Mouse (Mus musculus): ENCODE data around the gene Bbs7. TPM values are rescaled to one million over a fixed set of nuclear protein-coding genes. Genes with fewer than 3 reads are reported as not detected.
A peak's percentile ranks its signal among the peaks of the same experiment; 100 is the strongest.

The Bbs7 gene
- total and polyA plus RNA-seq, 3 experiments = 2.0 to 16.5 (median 12.2) TPM

GRCm38 (mm10) chr3:36557601-36558000, 55.7 kb downstream of the Bbs7 start:
- peaks cover 74% of the 10 kb centered on the region for H3K36me3 ChIP-seq (replicated peaks)

DNA sequence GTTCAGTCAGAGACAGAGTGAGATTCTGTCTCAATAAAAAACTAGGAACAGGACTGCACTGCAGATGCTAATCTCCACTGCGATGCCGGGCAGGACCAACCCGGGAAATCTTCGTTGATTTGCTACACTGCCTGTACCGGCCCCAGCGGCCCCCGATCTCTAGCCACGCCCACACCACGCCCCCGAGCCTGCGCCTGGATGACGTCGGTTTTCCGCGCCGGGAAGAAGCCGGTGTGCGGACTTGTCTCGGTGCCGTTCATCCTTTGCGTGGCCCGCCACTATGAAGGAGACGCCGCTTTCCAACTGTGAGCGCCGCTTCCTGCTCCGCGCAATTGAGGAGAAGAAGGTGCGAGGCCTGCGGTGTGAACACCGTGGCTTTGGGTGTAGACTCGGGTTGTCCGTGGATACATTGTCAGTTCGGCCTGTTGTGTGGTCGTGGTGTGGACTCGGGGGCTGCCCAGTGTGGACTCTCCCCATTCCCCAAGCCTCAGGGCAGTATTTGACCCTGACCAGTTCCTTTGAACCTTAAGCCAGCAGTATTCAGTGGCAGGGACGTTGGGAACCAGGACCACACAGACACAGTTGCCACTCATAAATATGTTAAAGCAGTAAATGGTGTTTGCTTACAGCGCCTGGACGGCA, 60.8 kb downstream of the Bbs7 start, which contains the start of gene Exosc9:
Gene Exosc9 (plus strand): TSS at position 201 of the 642 bp plus-strand sequence.
- peak within 1 kb of the TSS; percentile 89 for H3K4me3 ChIP-seq (ENCODE audit: low read depth, low read length)
- TF ChIP-seq GATA2 (IDR thresholded peaks at IDR 0.05; ENCODE audit: borderline replicate concordance, low read depth, low read length) = no peak
- no peak for TF ChIP-seq CTCF (IDR thresholded peaks at IDR 0.05; ENCODE audit: low read depth, low read length)
- TF ChIP-seq POLR2AphosphoS5 (IDR thresholded peaks at IDR 0.05; ENCODE audit: insufficient replicate concordance, low read depth, low read length) = no peak
- TF ChIP-seq TAL1 (conservative IDR thresholded peaks at IDR 0.05; ENCODE audit: low read depth, low read length) = no peak
- no peak for TF ChIP-seq GATA1 (IDR thresholded peaks at IDR 0.05; ENCODE audit: borderline replicate concordance, low read length)
- H3K9me3 ChIP-seq (replicated peaks) = no peaks in the 10 kb centered on the region
- peak; percentile 64 for ATAC-seq (ENCODE audit: extremely low read depth, insufficient number of reproducible peaks, low FRiP score, poor library complexity, severe bottlenecking)
- H3K27me3 ChIP-seq (ENCODE audit: insufficient read depth, low read length) = no peaks in the 10 kb centered on the region; the same call in 1 of the 2 replicates
- peaks cover 35% of the 10 kb centered on the region for H3K36me3 ChIP-seq (replicated peaks)
- peaks cover 14% of the 10 kb centered on the region for H3K4me1 ChIP-seq (ENCODE audit: insufficient read depth, low read depth, low read length)
- peak; percentile 75 for DNase-seq (ENCODE audit: low spot score)

More at GRCm38 (mm10) chr3:36557601-36558000, 55.7 kb downstream of the Bbs7 start:
- no peaks in the 10 kb centered on the region for H3K9me3 ChIP-seq (replicated peaks)
- DNase-seq (ENCODE audit: low spot score) = no peak
- no peak overlapping the region for H3K4me3 ChIP-seq (ENCODE audit: low read depth, low read length)
- no peak for ATAC-seq (ENCODE audit: extremely low read depth, insufficient number of reproducible peaks, low FRiP score, poor library complexity, severe bottlenecking)
- TF ChIP-seq TAL1 (conservative IDR thresholded peaks at IDR 0.05; ENCODE audit: low read depth, low read length) (no peak), POLR2AphosphoS5 (IDR thresholded peaks at IDR 0.05; ENCODE audit: insufficient replicate concordance, low read depth, low read length) (no peak), GATA1 (IDR thresholded peaks at IDR 0.05; ENCODE audit: borderline replicate concordance, low read length) (no peak), CTCF (IDR thresholded peaks at IDR 0.05; ENCODE audit: low read depth, low read length) (no peak), GATA2 (IDR thresholded peaks at IDR 0.05; ENCODE audit: borderline replicate concordance, low read depth, low read length) (no peak)
- H3K27me3 ChIP-seq (ENCODE audit: insufficient read depth, low read length) = no peaks in the 10 kb centered on the region
- peaks cover 9% of the 10 kb centered on the region for H3K4me1 ChIP-seq (ENCODE audit: insufficient read depth, low read depth, low read length)

GRCm38 (mm10) chr3:36551851-36552384, 61.4 kb downstream of the Bbs7 start:
- peaks cover 14% of the 10 kb centered on the region for H3K4me1 ChIP-seq (ENCODE audit: insufficient read depth, low read depth, low read length)
- ATAC-seq (ENCODE audit: extremely low read depth, insufficient number of reproducible peaks, low FRiP score, poor library complexity, severe bottlenecking) (no peak), DNase-seq (ENCODE audit: low spot score) (no peak)
- peak overlapping the region; percentile 89 for H3K4me3 ChIP-seq (ENCODE audit: low read depth, low read length)
- no peaks in the 10 kb centered on the region; the same call in 1 of the 2 replicates for H3K27me3 ChIP-seq (ENCODE audit: insufficient read depth, low read length)
- H3K9me3 ChIP-seq (replicated peaks) = no peaks in the 10 kb centered on the region
- no peak for TF ChIP-seq GATA1 (IDR thresholded peaks at IDR 0.05; ENCODE audit: borderline replicate concordance, low read length)
- no peak for TF ChIP-seq TAL1 (conservative IDR thresholded peaks at IDR 0.05; ENCODE audit: low read depth, low read length)
- TF ChIP-seq CTCF (IDR thresholded peaks at IDR 0.05; ENCODE audit: low read depth, low read length) = no peak
- no peak for TF ChIP-seq GATA2 (IDR thresholded peaks at IDR 0.05; ENCODE audit: borderline replicate concordance, low read depth, low read length)
- TF ChIP-seq POLR2AphosphoS5 (IDR thresholded peaks at IDR 0.05; ENCODE audit: insufficient replicate concordance, low read depth, low read length) = no peak
- peaks cover 30% of the 10 kb centered on the region for H3K36me3 ChIP-seq (replicated peaks)

- H3K4me1 ChIP-seq (ENCODE audit: insufficient read depth, low read depth, low read length) = peaks cover 14% of the 10 kb centered on the region
- no peak for DNase-seq (ENCODE audit: low spot score)
- peaks cover 25% of the 10 kb centered on the region for H3K36me3 ChIP-seq (replicated peaks)
- no peak overlapping the region for H3K4me3 ChIP-seq (ENCODE audit: low read depth, low read length)
- no peaks in the 10 kb centered on the region; the same call in 1 of the 2 replicates for H3K27me3 ChIP-seq (ENCODE audit: insufficient read depth, low read length)
- TF ChIP-seq CTCF (IDR thresholded peaks at IDR 0.05; ENCODE audit: low read depth, low read length) = no peak
- no peak for TF ChIP-seq GATA2 (IDR thresholded peaks at IDR 0.05; ENCODE audit: borderline replicate concordance, low read depth, low read length)
- H3K9me3 ChIP-seq (replicated peaks) = no peaks in the 10 kb centered on the region
- no peak for ATAC-seq (ENCODE audit: extremely low read depth, insufficient number of reproducible peaks, low FRiP score, poor library complexity, severe bottlenecking)
Observed at GRCm38 (mm10) chr3:36551343-36551742, 61.9 kb downstream of the Bbs7 start.

GRCm38 (mm10) chr3:36544961-36545360, 68.3 kb downstream of the Bbs7 start:
- DNase-seq (ENCODE audit: low spot score) (no peak), ATAC-seq (ENCODE audit: extremely low read depth, insufficient number of reproducible peaks, low FRiP score, poor library complexity, severe bottlenecking) (no peak)
- TF ChIP-seq POLR2AphosphoS5 (IDR thresholded peaks at IDR 0.05; ENCODE audit: insufficient replicate concordance, low read depth, low read length) (no peak), GATA1 (IDR thresholded peaks at IDR 0.05; ENCODE audit: borderline replicate concordance, low read length) (no peak), TAL1 (conservative IDR thresholded peaks at IDR 0.05; ENCODE audit: low read depth, low read length) (no peak), CTCF (IDR thresholded peaks at IDR 0.05; ENCODE audit: low read depth, low read length) (no peak), GATA2 (IDR thresholded peaks at IDR 0.05; ENCODE audit: borderline replicate concordance, low read depth, low read length) (no peak)
- peaks cover 9% of the 10 kb centered on the region; the same call in 1 of the 2 replicates for H3K27me3 ChIP-seq (ENCODE audit: insufficient read depth, low read length)
- no peaks in the 10 kb centered on the region for H3K9me3 ChIP-seq (replicated peaks)
- H3K36me3 ChIP-seq (replicated peaks) = no peaks in the 10 kb centered on the region
- no peak overlapping the region for H3K4me3 ChIP-seq (ENCODE audit: low read depth, low read length)
- no peaks in the 10 kb centered on the region for H3K4me1 ChIP-seq (ENCODE audit: insufficient read depth, low read depth, low read length)

GRCm38 (mm10) chr3:36541399-36541798, 71.9 kb downstream of the Bbs7 start:
- ATAC-seq (ENCODE audit: extremely low read depth, insufficient number of reproducible peaks, low FRiP score, poor library complexity, severe bottlenecking) = no peak
- Histone ChIP-seq H3K36me3 (replicated peaks) (no peaks in the 10 kb centered on the region), H3K27me3 (ENCODE audit: insufficient read depth, low read length) (peaks cover 32% of the 10 kb centered on the region), H3K9me3 (replicated peaks) (no peaks in the 10 kb centered on the region), H3K4me1 (ENCODE audit: insufficient read depth, low read depth, low read length) (no peaks in the 10 kb centered on the region), H3K4me3 (ENCODE audit: low read depth, low read length) (no peak overlapping the region)
- DNase-seq (ENCODE audit: low spot score) = no peak
- TF ChIP-seq POLR2AphosphoS5 (IDR thresholded peaks at IDR 0.05; ENCODE audit: insufficient replicate concordance, low read depth, low read length) (no peak), GATA1 (IDR thresholded peaks at IDR 0.05; ENCODE audit: borderline replicate concordance, low read length) (no peak), TAL1 (conservative IDR thresholded peaks at IDR 0.05; ENCODE audit: low read depth, low read length) (no peak), CTCF (IDR thresholded peaks at IDR 0.05; ENCODE audit: low read depth, low read length) (no peak), GATA2 (IDR thresholded peaks at IDR 0.05; ENCODE audit: borderline replicate concordance, low read depth, low read length) (no peak)

All from G1E (cell line).